Mouse (Mus musculus) thymus, adult 2 months (tissue): ENCODE measurements at regions not wholly inside any gene's neighbourhood (a gene's known extent, or its start where the extent isn't known, plus 50 kb on each side); places are given as distances from the start of the nearest gene placed in this dataset.

ENCODE experiments used
- DNase-seq: peaks from one replicate; pipeline ENCODE4 v3.0.0; 2021
- H3K27ac ChIP-seq: fragments of 200-500 bp; 2 replicates; pipeline ENCODE4 v1.5.1; 2012; ENCODE audit warnings: low read length, control low read depth; ENCODE audit not compliant: control insufficient read depth, insufficient read depth
- H3K27me3 ChIP-seq: fragments of 200-500 bp; 2 replicates; pipeline ENCODE4 v1.6.1; 2012; ENCODE audit warnings: mild to moderate bottlenecking, low read length, moderate library complexity, mixed read lengths; ENCODE audit not compliant: control insufficient read depth, insufficient read depth
- H3K36me3 ChIP-seq: fragments of 200-500 bp; 2 replicates; pipeline ENCODE4 v1.6.1; 2012; ENCODE audit warnings: mild to moderate bottlenecking, low read length, moderate library complexity; ENCODE audit not compliant: control insufficient read depth, insufficient read depth
- H3K4me1 ChIP-seq: fragments of 200-500 bp; replicated peaks from 2 replicates; pipeline ENCODE4 v1.6.1; 2012; ENCODE audit warnings: low read length; ENCODE audit not compliant: control insufficient read depth, insufficient read depth
- H3K4me3 ChIP-seq: fragments of 200-500 bp; 2 replicates; pipeline ENCODE4 v1.5.1; 2012; ENCODE audit warnings: mild to moderate bottlenecking, low read length, control low read depth, moderate library complexity; ENCODE audit not compliant: control insufficient read depth, insufficient read depth
- CTCF ChIP-seq: fragments of 200-500 bp; IDR thresholded peaks from 2 replicates; pipeline ENCODE4 v1.5.1; 2012; ENCODE audit warnings: mild to moderate bottlenecking, control low read depth, low read length, moderate library complexity, borderline replicate concordance; ENCODE audit not compliant: control insufficient read depth, poor library complexity, insufficient read depth; ENCODE audit errors: extremely low read depth
- POLR2A ChIP-seq: fragments of 200-500 bp; IDR thresholded peaks from 2 replicates; pipeline ENCODE4 v1.6.1; 2012; ENCODE audit warnings: mild to moderate bottlenecking, low read length, control low read depth, moderate library complexity; ENCODE audit not compliant: control insufficient read depth, poor library complexity, insufficient read depth; ENCODE audit errors: extremely low read depth
- WGBS: fragments of 180-500 bp; shearing (Covaris S2); methylation state at CpG from one replicate; pipeline ENCODE4 v1.1.7; 2018; 5-methylcytosine and 5-hydroxymethylcytosine counted together

- Histone ChIP-seq H3K4me3 (no peak overlapping the region), H3K36me3 (no peaks in the 10 kb centered on the region), H3K4me1 (no peaks in the 10 kb centered on the region), H3K27ac (no peak overlapping the region), H3K27me3 (no peaks in the 10 kb centered on the region)
- DNase-seq = no peak
- WGBS = 88% methylated on average over 6 of the region's 6 CpGs
- TF ChIP-seq CTCF = no peak
- no peak for TF ChIP-seq POLR2A
Measured at GRCm38 (mm10) chr9:120823397-120823796, 105.6 kb upstream of the Ctnnb1 start.

GRCm38 (mm10) chr9:120826266-120826665, 102.8 kb upstream of the Ctnnb1 start:
- no peak for DNase-seq
- Histone ChIP-seq H3K27me3 (no peaks in the 10 kb centered on the region), H3K4me1 (no peaks in the 10 kb centered on the region), H3K36me3 (no peaks in the 10 kb centered on the region), H3K4me3 (no peak overlapping the region), H3K27ac (no peak overlapping the region)
- TF ChIP-seq POLR2A (no peak), CTCF (no peak)
- 53% methylated on average over 4 of the region's 4 CpGs for WGBS

GRCm38 (mm10) chr9:120830526-120830925, 98.5 kb upstream of the Ctnnb1 start:
- Histone ChIP-seq H3K4me3 (no peak overlapping the region), H3K27me3 (no peaks in the 10 kb centered on the region), H3K36me3 (no peaks in the 10 kb centered on the region), H3K4me1 (no peaks in the 10 kb centered on the region), H3K27ac (no peak overlapping the region)
- TF ChIP-seq POLR2A (no peak), CTCF (no peak)
- DNase-seq = no peak
- 78% methylated on average over 5 of the region's 5 CpGs for WGBS

GRCm38 (mm10) chr9:120834166-120834565, 94.8 kb upstream of the Ctnnb1 start:
- TF ChIP-seq CTCF (no peak), POLR2A (no peak)
- DNase-seq = no peak
- H3K4me1 ChIP-seq = no peaks in the 10 kb centered on the region
- H3K27me3 ChIP-seq = no peaks in the 10 kb centered on the region
- H3K36me3 ChIP-seq = no peaks in the 10 kb centered on the region
- H3K27ac ChIP-seq = no peak overlapping the region
- WGBS = 77% methylated on average over 9 of the region's 9 CpGs
- H3K4me3 ChIP-seq = no peak overlapping the region

- Histone ChIP-seq H3K4me3 (no peak overlapping the region), H3K4me1 (no peaks in the 10 kb centered on the region), H3K27ac (no peak overlapping the region), H3K36me3 (no peaks in the 10 kb centered on the region), H3K27me3 (no peaks in the 10 kb centered on the region)
- WGBS = 90% methylated on average over 4 of the region's 4 CpGs
- no peak for DNase-seq
- TF ChIP-seq CTCF (no peak), POLR2A (no peak)
Measured at GRCm38 (mm10) chr9:120835621-120836020, 93.4 kb upstream of the Ctnnb1 start.

- TF ChIP-seq POLR2A (no peak), CTCF (no peak)
- no peak overlapping the region for H3K4me3 ChIP-seq
- DNase-seq = no peak
- H3K27me3 ChIP-seq = no peaks in the 10 kb centered on the region
- WGBS = 97% methylated on average over 8 of the region's 8 CpGs
- H3K4me1 ChIP-seq = no peaks in the 10 kb centered on the region
- H3K36me3 ChIP-seq = no peaks in the 10 kb centered on the region
- H3K27ac ChIP-seq = no peak overlapping the region
Measured at GRCm38 (mm10) chr9:120837431-120838150, 91.4 kb upstream of the Ctnnb1 start.

GRCm38 (mm10) chr9:120843753-120844152, 85.3 kb upstream of the Ctnnb1 start:
- H3K27ac ChIP-seq = no peak overlapping the region
- no peaks in the 10 kb centered on the region for H3K36me3 ChIP-seq
- WGBS = 92% methylated on average over 8 of the region's 8 CpGs
- H3K4me3 ChIP-seq = no peak overlapping the region
- TF ChIP-seq CTCF (no peak), POLR2A (no peak)
- no peak for DNase-seq
- H3K27me3 ChIP-seq = no peaks in the 10 kb centered on the region
- no peaks in the 10 kb centered on the region for H3K4me1 ChIP-seq
